Mouse (Mus musculus): Measurements from ENCODE around the gene Itpripl2. TPM values are rescaled to one million over a fixed set of nuclear protein-coding genes. Genes with fewer than 3 reads are reported as not detected.

Itpripl2 gene
- polyA plus RNA-seq, 1 experiment from 2014 or later, result 1.1 TPM

GRCm38 (mm10) chr7:118518687-118519086 is 26.9 kb upstream of the Itpripl2 start:
- H3K9ac ChIP-seq (ENCODE audit: low read depth, low read length), result no peak overlapping the region
- DNase-seq (ENCODE audit: low spot score), result peak; percentile 74
- H3K9me3 ChIP-seq (ENCODE audit: control insufficient read depth, low read length), result no peaks in the 10 kb centered on the region
- no peak overlapping the region for H3K4me3 ChIP-seq (ENCODE audit: low read depth, low read length)
- peak; percentile 65 for ATAC-seq (replicated peaks; ENCODE audit: low FRiP score)
- H3K27me3 ChIP-seq (replicated peaks; ENCODE audit: control insufficient read depth, insufficient read depth, low read length), result no peaks in the 10 kb centered on the region
- H3K4me2 ChIP-seq, result no peak overlapping the region
- H3K36me3 ChIP-seq (ENCODE audit: control insufficient read depth, insufficient read depth, low read length), result no peaks in the 10 kb centered on the region
- 2% methylated on average over 18 of the region's 18 CpGs for WGBS
- no peak overlapping the region for H3K27ac ChIP-seq (ENCODE audit: low read depth, low read length)
- 0 out of 2 replicates have a peak, but pooled peaks cover 4% of the 10 kb centered on the region for H3K4me1 ChIP-seq (replicated peaks; ENCODE audit: control insufficient read depth, insufficient read depth, low read length)

GRCm38 (mm10) chr7:118517819-118518218 is 26.0 kb upstream of the Itpripl2 start:
- H3K27me3 ChIP-seq (replicated peaks; ENCODE audit: control insufficient read depth, insufficient read depth, low read length), result no peaks in the 10 kb centered on the region
- H3K9ac ChIP-seq (ENCODE audit: low read depth, low read length), result no peak overlapping the region
- no peak overlapping the region for H3K27ac ChIP-seq (ENCODE audit: low read depth, low read length)
- no peaks in the 10 kb centered on the region for H3K36me3 ChIP-seq (ENCODE audit: control insufficient read depth, insufficient read depth, low read length)
- H3K9me3 ChIP-seq (ENCODE audit: control insufficient read depth, low read length), result no peaks in the 10 kb centered on the region
- no peak for DNase-seq (ENCODE audit: low spot score)
- H3K4me3 ChIP-seq (ENCODE audit: low read depth, low read length), result no peak overlapping the region
- H3K4me1 ChIP-seq (replicated peaks; ENCODE audit: control insufficient read depth, insufficient read depth, low read length), result 0 out of 2 replicates have a peak, but pooled peaks cover 4% of the 10 kb centered on the region
- ATAC-seq (replicated peaks; ENCODE audit: low FRiP score), result no peak; the same call in 1 of the 2 replicates
- H3K4me2 ChIP-seq, result no peak overlapping the region
- WGBS, result 64% methylated on average over 2 of the region's 2 CpGs

GRCm38 (mm10) chr7:118508556-118508955 is 16.8 kb upstream of the Itpripl2 start:
- Histone ChIP-seq H3K27ac (ENCODE audit: low read depth, low read length) (no peak overlapping the region), H3K4me2 (no peak overlapping the region), H3K4me1 (replicated peaks; ENCODE audit: control insufficient read depth, insufficient read depth, low read length) (no peaks in the 10 kb centered on the region), H3K36me3 (ENCODE audit: control insufficient read depth, insufficient read depth, low read length) (no peaks in the 10 kb centered on the region), H3K9ac (ENCODE audit: low read depth, low read length) (no peak overlapping the region), H3K9me3 (ENCODE audit: control insufficient read depth, low read length) (no peaks in the 10 kb centered on the region), H3K4me3 (ENCODE audit: low read depth, low read length) (no peak overlapping the region), H3K27me3 (replicated peaks; ENCODE audit: control insufficient read depth, insufficient read depth, low read length) (no peaks in the 10 kb centered on the region)
- ATAC-seq (replicated peaks; ENCODE audit: low FRiP score) (no peak), DNase-seq (ENCODE audit: low spot score) (no peak)
- WGBS, result 72% methylated on average over 7 of the region's 7 CpGs

- 65% methylated on average over 4 of the region's 4 CpGs for WGBS
- Histone ChIP-seq H3K27me3 (replicated peaks; ENCODE audit: control insufficient read depth, insufficient read depth, low read length) (no peaks in the 10 kb centered on the region), H3K36me3 (ENCODE audit: control insufficient read depth, insufficient read depth, low read length) (no peaks in the 10 kb centered on the region), H3K4me3 (ENCODE audit: low read depth, low read length) (no peak overlapping the region), H3K4me1 (replicated peaks; ENCODE audit: control insufficient read depth, insufficient read depth, low read length) (no peaks in the 10 kb centered on the region), H3K4me2 (no peak overlapping the region), H3K27ac (ENCODE audit: low read depth, low read length) (no peak overlapping the region), H3K9ac (ENCODE audit: low read depth, low read length) (no peak overlapping the region), H3K9me3 (ENCODE audit: control insufficient read depth, low read length) (no peaks in the 10 kb centered on the region)
- no peak for DNase-seq (ENCODE audit: low spot score)
- ATAC-seq (replicated peaks; ENCODE audit: low FRiP score), result no peak
These were observed 12.1 kb upstream of the Itpripl2 start for GRCm38 (mm10) chr7:118503844-118504243.

DNA sequence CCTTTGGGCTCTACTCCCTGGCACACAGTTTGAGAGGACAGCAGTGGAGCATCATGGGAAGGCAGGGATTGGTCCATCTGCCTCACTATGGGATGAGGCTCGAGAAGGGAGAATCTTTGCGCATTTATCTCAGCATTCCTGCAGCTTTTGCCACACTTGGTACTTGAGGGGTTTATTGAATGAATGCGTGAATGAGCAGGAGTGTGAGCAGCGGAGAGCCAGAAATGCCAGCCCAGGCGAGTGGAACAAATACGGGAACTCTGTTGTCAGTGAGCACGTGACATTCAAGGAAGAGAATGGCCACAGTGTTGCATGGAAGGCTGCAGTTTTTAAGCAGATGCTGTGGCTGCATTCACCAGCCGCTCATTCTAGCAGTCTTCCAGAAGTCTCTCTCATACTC is 10.6 kb upstream of the Itpripl2 start:
- no peak overlapping the region for H3K9ac ChIP-seq (ENCODE audit: low read depth, low read length)
- no peak for DNase-seq (ENCODE audit: low spot score)
- WGBS, result 69% methylated on average over 8 of the region's 8 CpGs
- no peak overlapping the region for H3K27ac ChIP-seq (ENCODE audit: low read depth, low read length)
- H3K9me3 ChIP-seq (ENCODE audit: control insufficient read depth, low read length), result no peaks in the 10 kb centered on the region
- no peaks in the 10 kb centered on the region for H3K4me1 ChIP-seq (replicated peaks; ENCODE audit: control insufficient read depth, insufficient read depth, low read length)
- no peak for ATAC-seq (replicated peaks; ENCODE audit: low FRiP score)
- no peak overlapping the region for H3K4me3 ChIP-seq (ENCODE audit: low read depth, low read length)
- H3K4me2 ChIP-seq, result no peak overlapping the region
- no peaks in the 10 kb centered on the region for H3K27me3 ChIP-seq (replicated peaks; ENCODE audit: control insufficient read depth, insufficient read depth, low read length)
- no peaks in the 10 kb centered on the region for H3K36me3 ChIP-seq (ENCODE audit: control insufficient read depth, insufficient read depth, low read length)

- WGBS, result 62% methylated on average over 7 of the region's 7 CpGs
- Histone ChIP-seq H3K9me3 (ENCODE audit: control insufficient read depth, low read length) (no peaks in the 10 kb centered on the region), H3K4me2 (no peak overlapping the region), H3K27ac (ENCODE audit: low read depth, low read length) (no peak overlapping the region), H3K27me3 (replicated peaks; ENCODE audit: control insufficient read depth, insufficient read depth, low read length) (no peaks in the 10 kb centered on the region), H3K4me1 (replicated peaks; ENCODE audit: control insufficient read depth, insufficient read depth, low read length) (no peaks in the 10 kb centered on the region), H3K9ac (ENCODE audit: low read depth, low read length) (no peak overlapping the region), H3K36me3 (ENCODE audit: control insufficient read depth, insufficient read depth, low read length) (no peaks in the 10 kb centered on the region), H3K4me3 (ENCODE audit: low read depth, low read length) (no peak overlapping the region)
- no peak for ATAC-seq (replicated peaks; ENCODE audit: low FRiP score)
- no peak for DNase-seq (ENCODE audit: low spot score)
These were observed 8.1 kb upstream of the Itpripl2 start for GRCm38 (mm10) chr7:118499784-118500435.

DNA sequence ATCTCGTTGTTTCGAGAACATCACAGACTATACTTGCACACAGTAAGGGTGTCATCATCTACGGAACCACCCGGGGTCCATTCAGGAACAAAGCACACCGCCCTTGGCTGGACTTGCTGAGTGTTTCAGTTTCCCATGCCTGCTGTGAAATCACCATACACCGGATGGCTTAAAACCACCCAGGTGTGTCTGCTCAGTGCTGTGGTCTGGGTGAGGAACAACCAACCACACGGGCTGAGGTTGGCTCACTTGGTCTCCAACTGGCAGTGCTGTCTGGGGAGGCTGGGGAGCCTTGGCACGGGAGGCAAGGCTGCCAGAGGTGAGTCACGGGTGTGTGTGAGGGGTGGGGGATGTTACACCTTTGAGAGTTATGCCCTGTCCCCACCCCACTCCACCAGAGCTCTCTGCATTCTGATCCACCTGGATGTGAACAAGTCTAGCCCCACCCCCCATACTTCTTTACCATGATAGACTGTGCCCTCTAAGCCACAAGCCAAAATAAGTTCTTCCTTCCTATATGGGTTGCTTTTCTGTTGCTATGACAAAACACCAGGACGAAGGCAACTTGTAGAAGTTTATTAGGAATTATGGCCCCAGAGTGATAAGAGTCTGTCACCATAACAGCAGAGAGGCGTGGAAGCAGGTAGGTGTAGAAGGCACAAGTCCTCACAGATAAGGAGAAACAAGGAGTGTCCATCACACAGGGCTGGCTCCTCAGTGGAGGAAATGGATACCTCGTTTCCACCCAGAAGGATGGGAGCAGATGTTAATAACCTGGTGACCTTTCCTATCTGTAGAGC is 7.4 kb upstream of the Itpripl2 start:
- 70% methylated on average over 12 of the region's 12 CpGs for WGBS
- ATAC-seq (replicated peaks; ENCODE audit: low FRiP score), result no peak
- DNase-seq (ENCODE audit: low spot score), result no peak
- no peaks in the 10 kb centered on the region for H3K4me1 ChIP-seq (replicated peaks; ENCODE audit: control insufficient read depth, insufficient read depth, low read length)
- no peaks in the 10 kb centered on the region for H3K9me3 ChIP-seq (ENCODE audit: control insufficient read depth, low read length)
- H3K36me3 ChIP-seq (ENCODE audit: control insufficient read depth, insufficient read depth, low read length), result no peaks in the 10 kb centered on the region
- no peaks in the 10 kb centered on the region for H3K27me3 ChIP-seq (replicated peaks; ENCODE audit: control insufficient read depth, insufficient read depth, low read length)
- H3K27ac ChIP-seq (ENCODE audit: low read depth, low read length), result no peak overlapping the region
- no peak overlapping the region for H3K4me3 ChIP-seq (ENCODE audit: low read depth, low read length)
- no peak overlapping the region for H3K9ac ChIP-seq (ENCODE audit: low read depth, low read length)
- no peak overlapping the region for H3K4me2 ChIP-seq

DNA sequence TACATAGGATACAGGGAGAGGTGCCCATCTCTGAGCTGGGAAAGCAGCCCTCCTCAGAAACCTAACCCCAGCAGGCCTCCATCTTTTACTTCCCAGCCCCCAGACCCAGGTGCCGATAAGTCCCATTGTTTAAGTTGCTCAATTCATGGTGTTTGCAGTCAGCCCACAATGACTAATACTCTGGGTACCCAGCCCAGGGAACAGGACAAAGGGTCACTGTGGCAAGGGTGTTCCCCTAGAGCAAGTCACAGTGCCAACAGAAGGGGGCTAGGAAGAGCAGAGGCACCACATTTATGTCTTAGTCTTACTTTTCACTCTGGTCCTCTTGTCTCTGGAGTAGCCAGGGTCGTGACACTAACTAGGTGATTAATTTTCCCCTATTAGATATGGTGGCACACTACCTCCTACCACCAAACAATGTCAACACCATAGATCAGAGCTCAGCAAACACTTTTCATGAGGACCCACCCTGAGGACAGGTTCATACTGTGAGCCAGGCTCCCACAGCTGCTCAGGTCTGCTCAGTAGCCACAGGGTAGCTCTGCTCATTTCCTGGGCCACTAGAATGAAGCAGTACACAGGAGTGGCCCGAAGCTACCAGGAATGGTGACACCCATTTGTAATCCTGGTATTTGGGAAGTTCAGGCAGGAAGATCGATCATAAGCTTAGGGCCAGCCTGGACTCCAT is 3.3 kb upstream of the Itpripl2 start:
- Histone ChIP-seq H3K27ac (ENCODE audit: low read depth, low read length) (no peak overlapping the region), H3K4me3 (ENCODE audit: low read depth, low read length) (no peak overlapping the region), H3K4me2 (no peak overlapping the region), H3K9ac (ENCODE audit: low read depth, low read length) (no peak overlapping the region), H3K36me3 (ENCODE audit: control insufficient read depth, insufficient read depth, low read length) (no peaks in the 10 kb centered on the region), H3K9me3 (ENCODE audit: control insufficient read depth, low read length) (no peaks in the 10 kb centered on the region), H3K4me1 (replicated peaks; ENCODE audit: control insufficient read depth, insufficient read depth, low read length) (peaks cover 6% of the 10 kb centered on the region; the same call in 1 of the 2 replicates), H3K27me3 (replicated peaks; ENCODE audit: control insufficient read depth, insufficient read depth, low read length) (peaks cover 15% of the 10 kb centered on the region)
- ATAC-seq (replicated peaks; ENCODE audit: low FRiP score), result no peak
- no peak for DNase-seq (ENCODE audit: low spot score)
- WGBS, result 76% methylated on average over 4 of the region's 4 CpGs

Measured in liver, embryonic 11.5 days (tissue).